Mouse (Mus musculus): ENCODE measurements at regions not wholly inside any gene's neighbourhood (a gene's known extent, or its start where the extent isn't known, plus 50 kb on each side); places are given as distances from the start of the nearest gene placed in this dataset.

DNA sequence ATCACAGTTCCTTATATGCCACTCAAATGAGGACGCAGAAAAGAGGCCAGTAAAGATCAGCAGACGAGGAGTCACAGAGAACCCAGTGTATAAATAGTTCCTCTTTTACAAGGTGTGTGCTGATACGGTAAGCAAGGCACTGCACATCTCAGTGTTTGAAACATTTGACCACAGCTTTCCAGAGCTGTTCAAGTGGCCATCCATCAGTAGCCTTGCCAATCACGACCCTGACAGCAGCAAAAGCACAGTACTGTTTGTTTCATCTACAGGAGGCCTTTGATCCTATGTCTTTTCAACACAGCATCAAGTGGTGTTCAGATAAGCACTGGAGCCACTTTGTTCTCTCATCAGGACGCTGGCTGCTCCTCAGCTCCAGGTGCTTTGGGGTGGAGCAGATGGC lies 511.4 kb upstream of the Adarb2 start:
- H3K36me3 ChIP-seq (ENCODE audit: control insufficient read depth, insufficient read depth, low read length) = no peaks in the 10 kb centered on the region
- H3K4me1 ChIP-seq (replicated peaks; ENCODE audit: control insufficient read depth, insufficient read depth, low read length) = no peaks in the 10 kb centered on the region
- ATAC-seq (replicated peaks; ENCODE audit: low FRiP score, low TSS enrichment, low read depth) = no peak
- no peak overlapping the region for H3K27ac ChIP-seq (ENCODE audit: low read depth)
- H3K9ac ChIP-seq (ENCODE audit: low read length) = no peak overlapping the region
- no peak overlapping the region for H3K4me2 ChIP-seq (ENCODE audit: low read length)
- 56% methylated on average over 5 of the region's 5 CpGs for WGBS
- no peaks in the 10 kb centered on the region for H3K9me3 ChIP-seq (ENCODE audit: control insufficient read depth, low read length)
- no peak for DNase-seq (ENCODE audit: low spot score)
- H3K4me3 ChIP-seq (ENCODE audit: low read depth, low read length) = no peak overlapping the region
- no peaks in the 10 kb centered on the region for H3K27me3 ChIP-seq (replicated peaks; ENCODE audit: control insufficient read depth, insufficient read depth, low read length)

DNA sequence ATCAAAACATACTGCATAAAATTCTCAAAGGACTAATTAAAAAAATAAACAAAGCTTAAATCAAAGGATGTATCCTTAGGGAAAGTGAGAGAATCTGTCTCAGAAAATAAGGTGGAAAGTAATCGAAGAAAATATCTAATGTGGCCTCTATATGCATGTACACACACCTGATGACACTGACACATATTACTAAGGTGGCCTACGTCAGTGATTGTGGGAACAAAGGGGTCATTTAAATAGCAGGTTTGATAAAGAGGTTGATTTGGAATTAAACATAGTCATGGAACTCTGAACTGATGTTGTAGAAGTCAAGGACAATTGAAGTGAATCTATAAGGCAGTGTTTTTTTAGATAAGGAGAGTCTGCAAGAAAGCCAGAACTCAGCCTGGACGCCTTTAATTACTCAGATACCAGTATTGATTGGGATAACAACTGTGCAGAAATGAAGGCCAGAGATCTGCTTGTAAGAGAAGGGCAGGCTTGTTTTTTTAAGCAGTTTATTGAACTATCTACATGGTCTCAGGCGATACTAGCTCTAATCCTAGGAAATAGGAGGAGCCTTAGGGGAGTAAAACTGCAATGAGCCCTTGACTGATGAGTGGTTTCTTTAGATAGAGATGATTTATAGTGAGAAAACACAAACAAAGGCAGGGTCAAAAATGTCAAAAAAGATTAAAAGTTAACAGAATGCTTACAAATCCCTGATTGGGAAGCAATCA lies 504.9 kb upstream of the Adarb2 start:
- Histone ChIP-seq H3K9ac (ENCODE audit: low read length) (no peak overlapping the region), H3K27ac (ENCODE audit: low read depth) (no peak overlapping the region), H3K36me3 (ENCODE audit: control insufficient read depth, insufficient read depth, low read length) (no peaks in the 10 kb centered on the region), H3K9me3 (ENCODE audit: control insufficient read depth, low read length) (no peaks in the 10 kb centered on the region), H3K27me3 (replicated peaks; ENCODE audit: control insufficient read depth, insufficient read depth, low read length) (no peaks in the 10 kb centered on the region), H3K4me2 (ENCODE audit: low read length) (no peak overlapping the region), H3K4me3 (ENCODE audit: low read depth, low read length) (no peak overlapping the region), H3K4me1 (replicated peaks; ENCODE audit: control insufficient read depth, insufficient read depth, low read length) (no peaks in the 10 kb centered on the region)
- peak; percentile 87 for ATAC-seq (replicated peaks; ENCODE audit: low FRiP score, low TSS enrichment, low read depth)
- DNase-seq (ENCODE audit: low spot score) = no peak
- 61% methylated on average over 4 of the region's 4 CpGs for WGBS

- Histone ChIP-seq H3K27me3 (replicated peaks; ENCODE audit: control insufficient read depth, insufficient read depth, low read length) (no peaks in the 10 kb centered on the region), H3K9ac (ENCODE audit: low read length) (no peak overlapping the region), H3K27ac (ENCODE audit: low read depth) (no peak overlapping the region), H3K4me3 (ENCODE audit: low read depth, low read length) (no peak overlapping the region), H3K36me3 (ENCODE audit: control insufficient read depth, insufficient read depth, low read length) (no peaks in the 10 kb centered on the region), H3K9me3 (ENCODE audit: control insufficient read depth, low read length) (no peaks in the 10 kb centered on the region), H3K4me1 (replicated peaks; ENCODE audit: control insufficient read depth, insufficient read depth, low read length) (no peaks in the 10 kb centered on the region), H3K4me2 (ENCODE audit: low read length) (no peak overlapping the region)
- DNase-seq (ENCODE audit: low spot score) (no peak), ATAC-seq (replicated peaks; ENCODE audit: low FRiP score, low TSS enrichment, low read depth) (no peak)
- WGBS = 50% methylated on average over 2 of the region's 2 CpGs
Measured at GRCm38 (mm10) chr13:7721558-7721957, 481.1 kb upstream of the Adarb2 start.

GRCm38 (mm10) chr13:7749688-7750087 lies 453.0 kb upstream of the Adarb2 start:
- no peak overlapping the region for H3K4me2 ChIP-seq (ENCODE audit: low read length)
- no peaks in the 10 kb centered on the region for H3K9me3 ChIP-seq (ENCODE audit: control insufficient read depth, low read length)
- no peak for ATAC-seq (replicated peaks; ENCODE audit: low FRiP score, low TSS enrichment, low read depth)
- H3K27ac ChIP-seq (ENCODE audit: low read depth) = no peak overlapping the region
- 86% methylated on average over 1 of the region's 1 CpGs for WGBS
- H3K27me3 ChIP-seq (replicated peaks; ENCODE audit: control insufficient read depth, insufficient read depth, low read length) = no peaks in the 10 kb centered on the region
- DNase-seq (ENCODE audit: low spot score) = no peak
- H3K9ac ChIP-seq (ENCODE audit: low read length) = no peak overlapping the region
- no peak overlapping the region for H3K4me3 ChIP-seq (ENCODE audit: low read depth, low read length)
- no peaks in the 10 kb centered on the region for H3K36me3 ChIP-seq (ENCODE audit: control insufficient read depth, insufficient read depth, low read length)
- H3K4me1 ChIP-seq (replicated peaks; ENCODE audit: control insufficient read depth, insufficient read depth, low read length) = no peaks in the 10 kb centered on the region

GRCm38 (mm10) chr13:7785252-7785651 lies 417.4 kb upstream of the Adarb2 start:
- no peak overlapping the region for H3K27ac ChIP-seq (ENCODE audit: low read depth)
- 85% methylated on average over 3 of the region's 3 CpGs for WGBS
- ATAC-seq (replicated peaks; ENCODE audit: low FRiP score, low TSS enrichment, low read depth) = no peak
- no peak overlapping the region for H3K4me3 ChIP-seq (ENCODE audit: low read depth, low read length)
- no peaks in the 10 kb centered on the region for H3K36me3 ChIP-seq (ENCODE audit: control insufficient read depth, insufficient read depth, low read length)
- H3K27me3 ChIP-seq (replicated peaks; ENCODE audit: control insufficient read depth, insufficient read depth, low read length) = no peaks in the 10 kb centered on the region
- no peak overlapping the region for H3K9ac ChIP-seq (ENCODE audit: low read length)
- no peaks in the 10 kb centered on the region for H3K9me3 ChIP-seq (ENCODE audit: control insufficient read depth, low read length)
- no peak overlapping the region for H3K4me2 ChIP-seq (ENCODE audit: low read length)
- H3K4me1 ChIP-seq (replicated peaks; ENCODE audit: control insufficient read depth, insufficient read depth, low read length) = no peaks in the 10 kb centered on the region
- no peak for DNase-seq (ENCODE audit: low spot score)

DNA sequence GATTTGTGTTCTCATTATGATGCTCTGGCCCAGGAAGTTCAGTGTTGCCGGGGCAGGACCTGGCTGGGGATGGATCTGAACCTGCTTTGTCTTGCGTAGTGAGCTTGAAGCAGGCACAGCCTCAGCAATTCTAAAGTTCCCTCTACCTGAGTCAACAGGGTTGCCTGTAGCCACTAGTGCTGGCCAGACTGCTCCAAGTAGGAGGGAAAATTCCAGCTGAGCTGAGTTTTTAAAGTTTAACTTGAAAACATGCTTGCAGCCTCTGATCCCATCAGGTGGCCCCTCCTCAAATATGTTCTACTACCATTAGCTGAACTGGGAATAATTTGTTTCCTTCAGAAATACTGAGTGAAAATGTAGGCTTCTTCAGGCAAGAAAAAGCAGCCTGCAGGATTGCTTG lies 412.6 kb upstream of the Adarb2 start:
- ATAC-seq (replicated peaks; ENCODE audit: low FRiP score, low TSS enrichment, low read depth) = no peak
- no peak for DNase-seq (ENCODE audit: low spot score)
- no peaks in the 10 kb centered on the region for H3K9me3 ChIP-seq (ENCODE audit: control insufficient read depth, low read length)
- no peaks in the 10 kb centered on the region for H3K4me1 ChIP-seq (replicated peaks; ENCODE audit: control insufficient read depth, insufficient read depth, low read length)
- no peaks in the 10 kb centered on the region for H3K36me3 ChIP-seq (ENCODE audit: control insufficient read depth, insufficient read depth, low read length)
- 76% methylated on average over 2 of the region's 2 CpGs for WGBS
- no peaks in the 10 kb centered on the region for H3K27me3 ChIP-seq (replicated peaks; ENCODE audit: control insufficient read depth, insufficient read depth, low read length)
- no peak overlapping the region for H3K27ac ChIP-seq (ENCODE audit: low read depth)
- no peak overlapping the region for H3K4me2 ChIP-seq (ENCODE audit: low read length)
- no peak overlapping the region for H3K9ac ChIP-seq (ENCODE audit: low read length)
- no peak overlapping the region for H3K4me3 ChIP-seq (ENCODE audit: low read depth, low read length)
